Mouse (Mus musculus) E14TG2a.4 (cell line): ENCODE results near the gene Vgll4.

Experiments
- H3K27me3 ChIP-seq: 2 replicates; pipeline ENCODE4 v1.6.1; 2014; ENCODE audit warnings: low read length, control low read depth; ENCODE audit not compliant: insufficient read depth
- H3K36me3 ChIP-seq: 2 replicates; pipeline ENCODE4 v1.6.1; 2014; ENCODE audit warnings: low read length, control low read depth; ENCODE audit not compliant: insufficient read depth
- H3K4me1 ChIP-seq: replicated peaks from 2 replicates; pipeline ENCODE4 v1.6.1; 2014; ENCODE audit warnings: low read depth, low read length, control low read depth
- H3K4me3 ChIP-seq: replicated peaks from 2 replicates; pipeline ENCODE4 v1.5.1; 2014; ENCODE audit warnings: mild to moderate bottlenecking, low read length
- H3K9me3 ChIP-seq: 2 replicates; pipeline ENCODE4 v1.6.1; 2014; ENCODE audit warnings: low read length, control low read depth
- CTCF ChIP-seq: conservative IDR thresholded peaks from 2 replicates; pipeline ENCODE4 v1.5.1; 2014; ENCODE audit warnings: low read length
- NANOG ChIP-seq: IDR thresholded peaks from 2 replicates; pipeline ENCODE4 v1.6.1; 2014; ENCODE audit warnings: borderline replicate concordance, low read length, mixed read lengths
- POU5F1 ChIP-seq: IDR thresholded peaks from 2 replicates; pipeline ENCODE4 v1.6.1; 2014; ENCODE audit warnings: low read length, borderline replicate concordance

Gene Vgll4

DNA sequence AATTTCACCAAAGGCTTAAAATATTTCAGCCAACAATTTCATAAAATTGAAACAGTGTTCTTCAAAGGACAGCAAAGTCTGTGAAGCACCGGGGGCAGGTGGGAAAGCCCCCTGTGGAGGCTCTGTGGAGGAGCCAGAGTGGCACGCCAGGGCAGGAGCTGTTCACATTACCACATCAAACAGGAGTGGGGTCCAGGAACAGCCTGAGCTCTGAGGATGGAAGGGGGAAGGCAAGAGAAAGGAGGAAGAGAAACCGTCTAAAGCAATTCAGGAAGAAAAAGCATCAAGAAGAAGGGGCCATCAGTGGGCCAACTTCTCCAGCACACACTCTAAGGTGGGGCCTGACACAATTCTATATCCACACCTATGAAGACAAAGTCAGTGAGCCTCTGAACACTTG lies 36.3 kb upstream of the Vgll4 start:
- Histone ChIP-seq H3K4me1 (peaks cover 20% of the 10 kb centered on the region), H3K9me3 (no peaks in the 10 kb centered on the region), H3K27me3 (no peaks in the 10 kb centered on the region), H3K4me3 (no peak overlapping the region), H3K36me3 (peaks cover 69% of the 10 kb centered on the region)
- TF ChIP-seq CTCF (no peak), NANOG (no peak), POU5F1 (no peak)

DNA sequence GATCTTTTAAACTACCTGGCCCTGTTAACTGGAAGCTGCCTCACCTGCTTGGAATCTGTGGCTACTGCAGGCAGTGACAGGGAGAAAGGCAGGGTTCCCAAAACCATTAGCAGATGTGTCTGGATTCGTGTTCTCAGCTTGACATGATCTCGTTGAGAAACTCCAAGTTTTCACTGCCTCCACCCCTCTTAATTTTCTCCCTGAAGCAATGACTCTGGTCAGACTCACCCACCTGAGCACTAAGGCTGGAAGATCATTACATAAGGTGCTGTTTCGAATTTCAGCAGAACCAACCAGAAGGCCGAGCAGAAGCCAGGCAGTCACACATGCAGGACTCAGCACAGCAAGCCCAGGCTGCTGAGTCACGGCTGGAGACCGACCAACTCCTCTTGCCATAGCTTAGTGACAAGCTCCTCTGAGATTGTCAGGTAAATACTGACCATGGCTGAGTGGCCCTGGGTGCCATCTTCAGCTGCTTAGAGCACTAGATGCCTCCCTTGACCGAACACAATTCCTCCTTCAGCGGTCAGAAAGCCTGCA lies 35.6 kb upstream of the Vgll4 start:
- Histone ChIP-seq H3K27me3 (no peaks in the 10 kb centered on the region), H3K4me1 (peaks cover 18% of the 10 kb centered on the region), H3K9me3 (no peaks in the 10 kb centered on the region), H3K4me3 (no peak overlapping the region), H3K36me3 (peaks cover 66% of the 10 kb centered on the region)
- TF ChIP-seq POU5F1 (no peak), CTCF (no peak), NANOG (no peak)

DNA sequence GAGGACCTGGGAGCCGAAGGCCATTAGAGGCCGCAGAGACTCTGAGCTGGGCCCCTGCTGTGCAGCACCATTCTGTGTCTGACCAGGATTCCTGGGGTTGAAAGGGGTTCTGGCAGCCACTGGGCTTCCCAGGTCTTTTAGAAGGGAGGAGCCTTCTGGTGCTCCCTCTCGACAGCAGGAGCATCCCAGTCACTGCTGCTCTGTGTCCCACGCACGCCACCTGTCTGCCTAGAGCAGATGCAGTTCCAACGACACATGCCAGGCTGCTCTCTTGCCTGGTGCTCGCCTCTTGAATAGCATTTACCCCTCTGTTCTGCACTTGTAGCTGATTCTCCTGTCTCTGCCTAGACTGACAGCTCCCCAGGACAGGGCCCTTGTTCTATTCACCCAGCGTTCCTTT lies 34.8 kb upstream of the Vgll4 start:
- Histone ChIP-seq H3K9me3 (no peaks in the 10 kb centered on the region), H3K27me3 (no peaks in the 10 kb centered on the region), H3K4me3 (no peak overlapping the region), H3K36me3 (peaks cover 66% of the 10 kb centered on the region), H3K4me1 (peaks cover 12% of the 10 kb centered on the region)
- TF ChIP-seq POU5F1 = no peak
- TF ChIP-seq CTCF = no peak
- TF ChIP-seq NANOG = no peak

DNA sequence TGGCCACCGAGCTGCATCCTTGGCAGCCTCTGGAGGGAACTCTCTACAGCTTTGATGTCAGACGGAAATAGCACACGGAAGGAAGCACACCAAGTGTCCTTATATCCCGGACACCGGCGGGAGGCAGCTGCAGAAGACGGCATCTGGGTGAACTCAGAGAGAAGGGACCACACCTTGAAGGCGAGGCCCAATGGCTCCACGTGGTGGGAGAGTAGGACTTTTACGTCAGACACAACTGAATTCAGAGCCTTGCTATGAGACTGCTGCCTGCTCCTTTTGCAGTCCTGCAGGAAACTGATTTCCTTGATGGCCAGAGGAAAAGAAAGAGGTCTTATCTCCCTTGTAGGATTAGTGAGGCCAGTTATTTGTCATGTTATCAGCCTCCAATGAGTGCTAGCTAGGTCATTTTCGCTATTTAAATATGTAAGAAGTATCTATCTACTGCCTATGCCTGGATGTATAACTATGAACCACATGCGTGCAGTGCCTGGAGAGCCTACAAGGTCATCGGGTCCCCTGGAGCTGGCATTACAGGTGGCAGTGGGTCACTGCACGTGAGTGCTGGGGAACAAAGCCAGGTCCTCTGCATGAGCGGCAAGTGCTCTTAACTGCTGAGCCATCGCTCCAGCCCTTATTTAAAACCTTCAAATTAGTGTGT lies 28.7 kb upstream of the Vgll4 start:
- Histone ChIP-seq H3K4me1 (no peaks in the 10 kb centered on the region), H3K4me3 (no peak overlapping the region), H3K36me3 (peaks cover 21% of the 10 kb centered on the region), H3K9me3 (no peaks in the 10 kb centered on the region), H3K27me3 (no peaks in the 10 kb centered on the region)
- no peak for TF ChIP-seq POU5F1
- no peak for TF ChIP-seq NANOG
- TF ChIP-seq CTCF = no peak

DNA sequence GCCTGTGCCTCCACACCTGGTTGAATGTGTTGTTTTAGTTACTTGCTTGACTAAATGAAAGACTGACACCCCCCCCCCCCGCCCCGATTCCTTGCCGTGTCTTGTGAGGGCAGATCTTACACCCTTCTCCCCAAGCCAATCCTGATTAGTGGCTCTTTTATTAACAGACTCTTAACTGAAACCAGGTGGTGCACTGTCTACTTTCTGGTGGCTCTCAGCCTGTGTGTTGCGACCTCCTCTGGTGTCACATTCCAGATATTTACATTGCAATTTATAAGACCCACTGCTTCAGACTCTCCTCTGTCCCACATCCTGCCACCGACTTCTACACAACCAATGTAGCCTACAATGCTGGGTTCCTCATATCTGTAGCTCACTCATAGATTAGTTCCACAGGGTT lies 27.7 kb upstream of the Vgll4 start:
- H3K4me3 ChIP-seq = no peak overlapping the region
- peaks cover 16% of the 10 kb centered on the region for H3K36me3 ChIP-seq

DNA sequence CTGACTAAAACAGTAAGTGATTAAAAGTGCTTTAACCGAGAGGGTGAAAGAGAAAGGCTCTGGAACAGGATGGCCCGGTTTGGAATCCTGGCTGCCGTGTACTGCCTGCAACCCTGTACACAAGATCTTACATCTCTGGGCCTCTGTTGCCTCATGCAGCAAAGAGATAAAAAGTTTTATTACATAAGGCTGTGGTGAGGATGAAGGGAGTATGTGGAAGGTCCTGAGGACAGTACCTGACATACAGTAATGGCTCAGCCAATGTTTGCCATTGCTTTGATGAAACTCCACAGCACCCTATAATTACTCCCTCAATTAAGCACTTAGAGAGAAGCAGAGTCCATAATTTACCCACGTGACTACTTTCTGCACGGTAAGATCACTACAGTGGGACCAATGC lies 27.1 kb upstream of the Vgll4 start:
- Histone ChIP-seq H3K9me3 (no peaks in the 10 kb centered on the region), H3K4me3 (no peak overlapping the region), H3K36me3 (peaks cover 15% of the 10 kb centered on the region), H3K4me1 (no peaks in the 10 kb centered on the region), H3K27me3 (no peaks in the 10 kb centered on the region)
- TF ChIP-seq CTCF (no peak), NANOG (no peak), POU5F1 (no peak)

More for the DNA sequence above, 27.7 kb upstream of the Vgll4 start:
- Histone ChIP-seq H3K27me3 (no peaks in the 10 kb centered on the region), H3K9me3 (no peaks in the 10 kb centered on the region), H3K4me1 (no peaks in the 10 kb centered on the region)
- no peak for TF ChIP-seq CTCF
- no peak for TF ChIP-seq NANOG
- TF ChIP-seq POU5F1 = no peak

DNA sequence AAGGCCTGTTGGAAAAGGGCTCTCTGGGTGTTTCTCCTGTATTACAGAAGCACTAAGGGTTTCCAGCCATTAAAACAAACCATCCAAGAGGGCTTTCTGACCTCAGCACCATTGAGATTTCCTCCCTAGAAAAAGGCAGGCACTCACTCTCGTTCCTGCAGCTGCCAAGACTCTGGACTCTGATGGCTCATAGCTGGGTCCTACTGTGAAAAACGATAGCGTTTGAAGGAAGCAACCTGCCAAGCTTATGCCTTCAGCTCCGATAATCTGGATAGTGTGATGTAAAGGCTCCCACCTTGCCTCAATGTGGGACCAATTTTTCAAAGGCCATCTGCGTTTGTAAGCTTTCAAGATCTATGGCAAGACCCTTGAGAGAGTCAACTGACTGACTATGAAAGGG lies 24.3 kb upstream of the Vgll4 start:
- Histone ChIP-seq H3K36me3 (no peaks in the 10 kb centered on the region), H3K9me3 (no peaks in the 10 kb centered on the region), H3K27me3 (no peaks in the 10 kb centered on the region), H3K4me3 (no peak overlapping the region), H3K4me1 (no peaks in the 10 kb centered on the region)
- TF ChIP-seq CTCF (no peak), NANOG (no peak), POU5F1 (no peak)

DNA sequence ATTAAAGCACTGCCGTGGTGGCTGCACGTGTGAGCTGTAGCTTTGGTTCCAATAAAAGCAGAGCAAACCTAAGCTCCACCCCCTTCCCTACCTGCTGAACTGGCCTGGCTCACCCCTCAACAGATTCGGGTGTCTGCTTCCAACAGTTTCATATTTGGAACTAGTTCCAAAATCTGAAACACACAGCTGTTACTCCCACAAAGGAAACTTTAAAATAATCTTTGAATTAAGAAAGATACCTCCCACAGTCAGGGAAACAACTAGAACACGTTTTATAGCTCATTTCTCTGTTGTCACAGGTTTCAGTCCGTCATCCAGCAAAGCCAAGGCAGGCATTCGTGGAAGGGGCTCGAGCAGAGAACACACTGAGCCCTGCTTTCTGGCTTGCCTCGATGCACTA lies 23.9 kb upstream of the Vgll4 start:
- TF ChIP-seq CTCF (no peak), POU5F1 (no peak)
- Histone ChIP-seq H3K4me3 (no peak overlapping the region), H3K27me3 (no peaks in the 10 kb centered on the region; the same call in 1 of the 2 replicates), H3K36me3 (no peaks in the 10 kb centered on the region), H3K4me1 (no peaks in the 10 kb centered on the region), H3K9me3 (no peaks in the 10 kb centered on the region)

DNA sequence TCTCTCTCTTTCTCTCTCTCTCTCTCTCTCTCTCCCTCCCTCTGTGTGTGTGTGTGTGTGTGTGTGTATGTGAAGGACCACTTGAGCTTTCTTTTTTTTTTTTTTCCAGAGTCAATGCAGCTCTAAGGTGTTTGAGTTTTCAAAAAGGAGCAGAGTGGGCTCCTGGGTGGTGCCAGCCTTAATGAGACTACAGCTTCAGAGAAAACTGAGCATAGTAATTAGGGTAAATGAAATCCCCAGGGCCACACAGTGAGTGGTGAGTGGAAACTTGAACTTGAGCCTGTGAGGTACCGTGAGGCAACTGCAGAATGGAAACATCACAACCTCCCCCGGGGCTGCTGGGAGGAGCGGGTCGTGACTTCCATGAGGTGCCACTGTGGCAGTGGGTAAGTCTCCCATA lies 22.1 kb upstream of the Vgll4 start:
- H3K27me3 ChIP-seq = no peaks in the 10 kb centered on the region; the same call in 1 of the 2 replicates
- TF ChIP-seq CTCF = no peak
- TF ChIP-seq POU5F1 = no peak
- no peak for TF ChIP-seq NANOG

More for the DNA sequence above, 22.1 kb upstream of the Vgll4 start:
- Histone ChIP-seq H3K4me3 (no peak overlapping the region), H3K36me3 (no peaks in the 10 kb centered on the region), H3K4me1 (no peaks in the 10 kb centered on the region), H3K9me3 (no peaks in the 10 kb centered on the region)
